Mouse (Mus musculus): ENCODE measurements at regions not wholly inside any gene's neighbourhood (a gene's known extent, or its start where the extent isn't known, plus 50 kb on each side); places are given as distances from the start of the nearest gene placed in this dataset.
A peak's percentile ranks its signal among the peaks of the same experiment; 100 is the strongest.

DNA sequence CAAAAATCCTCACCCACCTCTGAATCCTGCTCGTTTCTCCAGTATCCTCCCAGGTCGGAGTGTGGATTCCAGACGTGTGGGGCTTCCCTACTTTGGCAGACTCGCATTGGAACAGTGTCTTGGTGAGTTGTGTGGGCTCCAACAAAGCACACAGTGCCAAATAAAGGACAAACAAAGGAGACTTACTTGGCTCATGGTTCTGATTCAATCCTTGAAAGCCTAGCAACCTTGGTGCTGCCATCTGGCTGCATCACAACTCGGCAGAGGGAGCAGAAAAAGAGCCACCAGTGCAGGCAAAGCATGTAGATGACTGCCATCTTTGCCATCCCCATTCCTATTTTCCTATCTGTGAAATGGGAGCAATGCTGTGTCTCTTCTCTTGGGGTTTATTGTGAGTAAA is 64.0 kb downstream of the Il9r start:
- no peak for ATAC-seq (ENCODE audit: extremely low read depth, insufficient number of reproducible peaks, low FRiP score, poor library complexity, severe bottlenecking)

DNA sequence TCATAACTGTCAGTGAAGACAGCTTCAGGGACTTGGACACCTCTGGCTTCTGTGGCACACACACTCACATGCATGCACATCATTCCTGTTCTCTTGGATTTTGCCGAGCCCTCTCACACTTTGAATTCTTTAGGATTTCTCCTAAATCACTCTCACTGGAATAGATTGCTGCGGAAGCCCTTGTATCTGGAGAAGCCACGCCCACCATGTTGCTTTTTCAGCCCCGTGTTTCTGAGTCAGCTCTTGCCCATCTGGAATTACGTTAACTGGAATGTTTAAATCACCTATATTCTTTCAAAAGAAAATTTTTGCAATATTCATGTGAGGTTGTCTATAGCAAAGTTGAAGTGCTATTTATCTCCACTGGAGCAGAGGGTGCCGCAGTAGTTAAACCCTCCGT is 66.1 kb downstream of the Il9r start:
- no peak for ATAC-seq (ENCODE audit: extremely low read depth, insufficient number of reproducible peaks, low FRiP score, poor library complexity, severe bottlenecking)

DNA sequence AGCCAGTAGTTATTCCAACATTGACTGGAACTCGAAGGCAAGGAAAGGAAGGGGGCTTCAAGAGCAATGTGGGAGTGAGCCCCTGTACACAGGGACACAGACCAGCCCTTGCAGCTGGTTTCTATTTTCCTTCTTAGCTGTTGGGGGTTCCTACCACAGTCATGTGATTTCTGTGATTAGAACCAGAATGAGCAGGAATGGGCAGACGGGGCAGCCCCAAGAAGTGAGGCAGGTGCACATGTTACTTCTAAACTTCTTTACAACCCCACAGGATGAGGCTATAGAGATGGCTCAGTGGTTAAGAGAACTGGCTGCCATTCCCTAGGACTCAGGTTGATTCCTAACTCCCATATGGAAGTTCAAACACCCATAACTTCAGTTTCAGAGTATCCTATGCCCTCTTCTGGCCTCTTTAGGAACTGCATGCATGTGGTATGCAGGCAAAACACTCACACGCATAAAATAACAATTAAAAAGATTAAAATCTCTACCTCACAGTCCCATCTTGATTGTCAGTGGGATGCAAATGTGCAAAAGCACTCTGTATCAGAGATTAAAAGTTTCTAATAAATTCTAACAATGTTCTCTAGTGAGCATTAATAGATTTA is 68.0 kb downstream of the Il9r start:
- ATAC-seq (ENCODE audit: extremely low read depth, insufficient number of reproducible peaks, low FRiP score, poor library complexity, severe bottlenecking) = no peak

DNA sequence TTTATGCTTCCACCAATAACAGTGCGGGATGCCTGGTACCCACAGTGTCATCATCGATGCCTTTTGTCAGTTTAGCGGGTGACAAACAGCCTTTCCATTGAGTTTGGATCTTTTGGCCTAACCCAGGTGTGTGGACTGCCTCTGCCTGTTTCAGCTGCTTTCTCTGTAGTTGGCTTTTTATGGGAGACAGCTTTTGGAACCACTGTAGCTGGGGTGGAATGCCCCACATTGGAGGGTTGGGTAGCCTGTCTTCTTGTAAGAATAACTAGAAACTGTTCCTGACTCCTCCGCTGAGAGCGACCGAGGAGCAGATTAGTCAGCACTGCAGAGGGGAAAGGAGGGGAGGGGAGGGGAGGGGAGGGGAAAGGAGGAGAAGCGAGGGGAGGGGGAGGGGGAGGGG is 71.5 kb downstream of the Il9r start:
- no peak for ATAC-seq (ENCODE audit: extremely low read depth, insufficient number of reproducible peaks, low FRiP score, poor library complexity, severe bottlenecking)

DNA sequence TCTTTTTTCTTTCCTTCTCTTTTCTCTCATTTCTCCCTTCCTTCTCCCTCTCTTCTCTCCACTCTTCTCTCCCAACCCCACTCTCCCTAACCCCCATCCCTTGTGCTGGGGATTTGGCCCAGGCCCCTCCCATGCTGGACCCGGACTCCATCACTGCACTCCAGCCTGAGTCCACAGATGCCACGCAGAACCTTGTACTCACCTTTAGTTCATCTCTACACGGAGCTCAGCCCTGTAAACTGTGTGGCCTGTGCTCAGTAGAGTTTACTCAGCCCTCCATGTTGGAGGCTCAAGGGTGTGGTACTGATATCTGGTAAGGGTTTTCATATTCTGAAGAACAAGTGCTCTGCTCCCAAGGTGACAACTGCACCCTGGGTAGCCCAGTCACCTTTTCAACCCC is 72.1 kb downstream of the Il9r start:
- no peak for ATAC-seq (ENCODE audit: extremely low read depth, insufficient number of reproducible peaks, low FRiP score, poor library complexity, severe bottlenecking)

DNA sequence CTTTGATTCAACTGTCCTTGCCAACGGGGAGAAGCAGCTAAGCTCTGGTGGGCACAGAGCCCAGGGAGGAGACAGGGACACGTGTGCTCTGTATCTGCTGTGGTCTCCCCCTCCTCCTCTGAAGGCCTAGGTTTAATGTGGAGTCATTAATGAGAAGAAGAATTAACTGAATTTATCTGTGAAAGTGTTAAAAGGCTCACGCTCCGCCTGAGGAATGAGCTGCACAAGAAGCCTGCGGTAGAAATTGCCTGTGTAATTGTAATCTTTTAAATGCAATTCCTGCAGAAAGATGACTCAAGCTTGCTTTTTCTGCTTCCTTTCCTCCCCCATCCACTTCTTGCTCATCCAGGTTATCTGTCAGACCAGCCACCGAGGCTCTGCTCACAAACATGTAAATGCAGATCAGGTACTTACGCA is 72.7 kb downstream of the Il9r start:
- no peak for ATAC-seq (ENCODE audit: extremely low read depth, insufficient number of reproducible peaks, low FRiP score, poor library complexity, severe bottlenecking)

DNA sequence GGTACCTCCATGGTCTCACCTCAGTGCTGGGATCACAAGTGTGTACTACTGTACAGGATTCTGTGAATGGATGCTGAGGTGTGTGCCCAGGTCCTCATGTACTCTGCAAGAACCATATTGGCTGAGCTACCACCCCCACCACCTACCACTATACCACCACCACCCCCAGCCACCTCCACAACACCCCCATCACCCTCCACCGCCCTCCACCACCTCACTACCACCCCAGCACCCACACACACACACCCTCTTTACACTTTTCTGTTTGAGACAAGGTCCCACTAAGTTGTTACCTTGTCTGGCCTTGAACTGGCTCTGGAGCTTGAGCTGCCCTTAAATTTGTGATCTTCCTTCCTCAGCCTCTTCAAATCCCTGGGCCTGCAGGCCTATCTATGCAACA is 73.3 kb downstream of the Il9r start:
- ATAC-seq (ENCODE audit: extremely low read depth, insufficient number of reproducible peaks, low FRiP score, poor library complexity, severe bottlenecking) = no peak

DNA sequence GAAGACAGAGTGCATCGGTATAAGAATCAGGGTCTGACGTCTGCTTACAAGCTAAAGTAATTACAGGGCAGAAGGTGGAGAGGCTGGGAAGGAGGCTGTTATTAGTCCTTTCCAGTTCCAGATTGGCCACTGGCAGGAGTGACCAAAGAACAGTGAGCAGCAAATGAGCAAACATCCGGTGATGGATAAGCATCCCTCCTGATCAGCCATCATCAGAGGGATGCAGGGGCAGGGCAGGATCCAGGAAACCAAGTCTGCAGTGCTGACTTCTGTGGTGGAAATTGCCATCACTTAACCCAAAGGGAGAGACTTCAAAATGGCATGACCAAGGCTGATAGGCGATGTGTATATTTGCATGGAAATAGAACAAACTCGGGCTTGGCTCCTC is 73.8 kb downstream of the Il9r start:
- ATAC-seq (ENCODE audit: extremely low read depth, insufficient number of reproducible peaks, low FRiP score, poor library complexity, severe bottlenecking) = peak; percentile 6; the same call in 1 of the 2 replicates

DNA sequence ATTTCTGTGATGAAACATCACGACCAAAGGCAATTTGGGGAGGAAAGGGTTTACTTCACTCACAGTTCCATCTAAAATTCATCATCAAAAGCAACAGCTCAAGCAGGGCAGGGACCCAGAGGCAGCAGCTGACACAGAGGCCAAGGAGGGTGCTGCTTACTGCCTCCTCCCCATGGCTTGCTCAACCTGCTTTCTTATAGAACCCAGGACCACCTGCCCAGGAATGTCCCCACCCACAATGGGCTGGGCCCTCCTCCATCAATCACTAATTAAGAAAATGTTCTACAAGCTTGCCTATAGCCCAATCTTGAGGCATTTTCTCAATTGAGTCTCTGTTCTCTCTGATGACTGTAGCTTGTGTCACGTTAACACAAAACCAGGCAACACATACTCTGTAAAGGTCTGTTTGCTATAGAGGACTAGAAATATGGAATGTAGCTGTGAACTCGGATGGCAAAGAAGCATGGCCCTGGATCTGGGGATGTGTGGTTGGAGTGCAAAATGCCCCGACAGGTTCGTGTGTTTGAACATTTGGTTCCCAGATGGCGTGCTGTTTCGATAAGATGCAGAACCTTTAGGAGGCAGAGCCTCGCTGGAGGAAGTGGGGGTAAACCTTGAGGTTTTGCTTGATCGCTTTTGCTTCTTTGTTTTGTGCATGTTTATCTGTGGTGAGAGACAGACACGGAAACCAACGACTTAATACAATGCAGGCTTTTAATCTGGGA is 74.3 kb downstream of the Il9r start:
- ATAC-seq (ENCODE audit: extremely low read depth, insufficient number of reproducible peaks, low FRiP score, poor library complexity, severe bottlenecking) = peak; percentile 26; the same call in 1 of the 2 replicates

DNA sequence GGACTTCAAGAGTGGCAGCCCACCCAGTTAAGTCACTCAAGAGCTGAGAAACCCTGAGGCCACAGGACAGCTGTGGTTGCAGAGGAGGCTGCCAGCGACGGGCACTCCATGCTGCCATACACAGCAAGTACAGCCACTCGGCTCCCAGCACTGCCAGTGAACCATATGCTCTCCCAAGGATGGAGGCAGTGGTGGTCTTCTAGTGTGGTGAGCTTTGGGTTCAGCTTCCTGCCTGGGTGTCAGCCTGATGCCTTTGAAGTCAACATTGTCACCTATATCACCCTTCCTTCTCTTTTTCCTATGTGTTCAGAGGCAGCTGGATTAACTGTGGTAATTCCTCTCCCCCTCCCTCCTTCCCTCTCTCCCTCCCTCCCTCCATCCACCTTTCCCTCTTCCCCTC is 79.5 kb downstream of the Il9r start:
- ATAC-seq (ENCODE audit: extremely low read depth, insufficient number of reproducible peaks, low FRiP score, poor library complexity, severe bottlenecking) = no peak

DNA sequence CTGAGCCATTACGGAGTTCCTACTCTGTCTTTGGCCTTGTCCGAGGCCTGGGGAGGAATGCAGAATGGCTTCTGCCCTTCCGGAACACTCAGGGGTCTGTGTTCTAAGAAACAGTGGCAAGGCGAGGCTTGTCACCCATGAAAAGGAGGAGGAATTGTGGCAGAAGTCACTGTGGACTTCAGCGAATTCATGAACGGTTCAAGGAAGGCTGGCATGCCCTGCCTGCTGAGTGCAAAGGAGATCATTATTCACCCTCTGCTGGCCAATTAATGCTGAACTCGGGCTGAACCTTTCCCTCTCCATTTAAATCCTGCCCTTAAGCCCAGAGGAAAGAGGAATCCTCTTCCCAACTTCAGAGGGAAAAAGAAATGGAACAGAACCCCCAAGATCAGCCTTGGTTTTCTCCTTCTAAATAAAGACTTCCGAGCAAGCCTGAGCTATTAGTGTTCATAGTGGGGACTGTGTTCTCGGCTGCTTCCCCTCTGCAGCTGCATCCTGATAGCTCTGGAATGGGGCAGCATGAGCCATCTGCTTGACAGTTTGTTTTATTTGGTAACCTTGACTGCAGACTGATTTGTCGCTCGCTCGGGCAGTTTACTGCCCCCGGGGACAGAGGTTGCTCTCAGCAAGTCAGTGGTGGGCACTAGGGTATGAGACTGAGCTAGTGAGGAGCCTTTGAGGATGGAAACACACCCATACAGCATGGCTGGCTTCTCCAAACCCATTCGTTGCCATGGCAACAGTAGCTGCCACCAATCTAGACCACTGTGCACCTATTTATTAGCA is 81.0 kb downstream of the Il9r start:
- peak; percentile 39; the same call in 1 of the 2 replicates for ATAC-seq (ENCODE audit: extremely low read depth, insufficient number of reproducible peaks, low FRiP score, poor library complexity, severe bottlenecking)

DNA sequence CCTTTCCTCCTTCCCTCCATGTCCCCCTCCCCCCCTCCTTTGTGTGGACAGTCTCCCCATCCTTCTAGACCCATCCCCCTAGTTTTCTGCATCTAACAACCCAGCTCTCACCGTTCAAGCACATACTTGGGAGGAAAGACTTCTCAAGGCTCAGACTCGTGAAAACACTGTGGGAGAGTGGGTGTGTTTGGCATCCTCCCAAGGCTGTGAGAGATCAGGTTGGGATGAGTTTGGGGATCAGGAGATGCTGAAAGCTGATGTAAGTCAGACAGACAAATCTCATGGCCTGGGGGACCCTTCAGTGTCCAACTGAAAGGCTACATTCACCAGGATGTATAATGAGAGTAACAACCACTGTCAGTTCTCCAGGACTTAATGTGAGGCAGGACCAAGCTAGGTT is 82.1 kb downstream of the Il9r start:
- no peak for ATAC-seq (ENCODE audit: extremely low read depth, insufficient number of reproducible peaks, low FRiP score, poor library complexity, severe bottlenecking)

DNA sequence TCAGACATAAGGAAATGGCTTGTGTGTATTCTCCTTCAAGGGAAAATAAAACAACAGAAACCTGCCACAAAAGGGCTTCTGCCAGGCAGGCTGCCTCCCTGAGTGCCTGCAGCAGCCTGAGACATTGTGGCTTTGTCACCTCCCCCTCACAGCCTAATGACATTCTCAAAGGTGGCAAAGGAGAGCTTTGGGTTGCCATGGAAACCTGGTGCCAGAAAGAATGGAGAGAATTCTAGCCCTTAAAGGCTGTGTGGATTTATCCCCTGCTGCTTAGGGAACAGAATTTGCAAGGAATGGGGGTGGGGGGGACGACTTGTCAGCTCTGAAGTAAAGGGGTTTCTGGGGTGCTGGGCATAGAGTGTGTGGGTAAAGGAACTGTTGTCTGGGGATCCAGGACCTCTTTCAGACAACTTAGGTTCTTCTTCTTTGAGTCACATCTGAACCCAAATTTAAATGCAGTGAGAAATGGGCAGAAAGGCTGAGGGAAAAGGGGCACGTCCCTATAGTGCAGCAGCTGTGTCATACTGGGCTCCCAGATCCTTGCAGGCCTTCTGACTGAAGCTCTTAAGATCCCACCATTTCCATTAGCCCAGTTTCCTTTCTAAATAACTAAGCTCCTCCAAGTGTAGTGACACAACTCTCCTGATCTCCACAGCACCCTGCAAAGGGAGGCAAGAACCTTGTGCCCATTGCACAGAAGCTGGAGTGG is 86.8 kb downstream of the Il9r start:
- no peak for ATAC-seq (ENCODE audit: extremely low read depth, insufficient number of reproducible peaks, low FRiP score, poor library complexity, severe bottlenecking)

DNA sequence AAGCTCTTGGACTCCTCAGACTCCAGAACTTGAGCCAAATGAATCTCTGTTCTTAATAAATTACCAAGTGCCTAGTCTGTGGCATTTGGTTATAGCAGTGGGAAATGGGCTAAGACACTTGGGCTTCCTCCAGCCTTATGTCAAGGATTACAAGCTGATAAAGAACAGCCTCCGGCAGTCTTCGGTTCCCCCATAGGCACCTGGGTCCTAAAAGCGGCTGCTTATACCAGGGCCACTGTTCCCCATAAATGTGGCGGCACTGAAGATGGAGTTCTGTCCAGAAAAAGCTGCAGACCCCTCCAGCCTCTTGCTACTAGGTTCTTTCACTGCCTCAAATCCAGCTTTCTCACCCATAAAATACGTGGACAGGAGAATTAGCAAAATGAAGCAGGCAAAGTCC is 87.6 kb downstream of the Il9r start:
- ATAC-seq (ENCODE audit: extremely low read depth, insufficient number of reproducible peaks, low FRiP score, poor library complexity, severe bottlenecking) = no peak

DNA sequence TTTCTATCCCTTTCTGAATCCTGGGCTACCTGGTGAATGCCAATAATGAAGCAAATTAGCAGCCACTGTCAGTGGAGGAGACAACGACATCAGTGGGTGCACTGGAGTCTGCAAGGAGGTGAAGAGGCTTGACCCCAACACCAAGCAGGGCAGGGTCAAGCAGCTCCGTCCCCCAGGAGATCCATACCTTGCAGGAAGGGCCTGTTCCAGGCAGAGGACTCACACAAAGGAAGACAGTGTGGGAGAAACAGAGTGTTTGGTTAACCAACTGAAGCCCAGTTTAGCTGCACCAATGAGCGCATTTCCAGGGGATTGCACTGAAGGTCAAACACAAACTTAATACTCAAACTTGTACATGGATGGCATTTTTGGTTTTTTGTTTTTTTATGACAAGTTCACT is 88.2 kb downstream of the Il9r start:
- ATAC-seq (ENCODE audit: extremely low read depth, insufficient number of reproducible peaks, low FRiP score, poor library complexity, severe bottlenecking) = no peak

DNA sequence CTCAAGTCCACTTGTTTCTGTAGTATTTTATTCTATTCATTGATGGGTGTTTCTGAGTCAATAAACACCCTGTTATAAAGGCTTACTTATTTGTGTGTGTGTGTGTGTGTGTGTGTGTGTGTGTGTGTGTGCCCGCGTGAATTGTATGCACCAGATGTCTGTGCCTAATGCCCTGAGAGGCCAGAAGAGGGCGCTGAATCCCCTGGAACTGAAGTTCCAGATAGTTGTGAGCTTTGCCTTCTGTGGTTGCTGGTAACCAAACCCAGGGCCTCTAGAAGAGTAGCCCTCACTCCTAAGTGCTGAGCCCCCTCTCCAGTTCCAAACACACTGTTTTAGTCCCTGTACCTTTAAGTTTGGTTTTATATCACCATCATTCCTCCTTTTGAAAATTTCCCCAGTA is 90.2 kb downstream of the Il9r start:
- no peak for ATAC-seq (ENCODE audit: extremely low read depth, insufficient number of reproducible peaks, low FRiP score, poor library complexity, severe bottlenecking)

All from neutrophil, adult 5-6 weeks (primary cell).